Mouse (Mus musculus): ENCODE data around the gene Dync1li1.

Dync1li1 gene

GRCm38 (mm10) chr9:114768066-114768465 lies 79.5 kb downstream of the Dync1li1 start:
- DNase-seq (ENCODE audit: low spot score): no peak

GRCm38 (mm10) chr9:114770224-114770623 lies 81.6 kb downstream of the Dync1li1 start:
- no peak for DNase-seq (ENCODE audit: low spot score)

DNA sequence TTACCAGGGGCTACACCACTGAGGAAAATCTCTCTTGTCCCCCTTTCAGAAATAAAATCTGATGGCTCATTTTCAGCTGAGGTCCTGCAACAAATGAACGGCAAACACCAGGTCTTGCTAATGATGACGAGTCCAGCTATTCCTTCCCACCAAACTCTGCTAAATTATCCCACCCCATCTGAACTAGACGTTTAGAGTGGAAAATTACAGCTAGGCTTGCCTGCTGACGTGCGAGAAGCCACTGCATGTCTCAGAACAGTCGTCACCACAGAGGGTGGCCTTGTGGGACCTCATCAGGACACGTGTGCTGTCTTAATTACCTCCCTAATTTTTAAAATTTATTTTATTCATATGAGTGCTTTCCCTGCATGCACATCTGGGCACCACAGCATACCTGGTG lies 83.0 kb downstream of the Dync1li1 start:
- DNase-seq (ENCODE audit: low spot score): no peak

Measured in lung, postnatal 25 days (tissue).